Mouse (Mus musculus): Measurements from ENCODE around the gene Mctp1. TPM values are rescaled to one million over a fixed set of nuclear protein-coding genes. Genes with fewer than 3 reads are reported as not detected.
"Not testable (repeated sequence)": the region's sequence is repeated elsewhere in the genome, so short reads cannot be mapped to it uniquely, and the experiment has no call there.

Mctp1 gene
- polyA plus RNA-seq (2012; rRNA removed), result 16.2 and 19.2 TPM in 2 replicates

DNA sequence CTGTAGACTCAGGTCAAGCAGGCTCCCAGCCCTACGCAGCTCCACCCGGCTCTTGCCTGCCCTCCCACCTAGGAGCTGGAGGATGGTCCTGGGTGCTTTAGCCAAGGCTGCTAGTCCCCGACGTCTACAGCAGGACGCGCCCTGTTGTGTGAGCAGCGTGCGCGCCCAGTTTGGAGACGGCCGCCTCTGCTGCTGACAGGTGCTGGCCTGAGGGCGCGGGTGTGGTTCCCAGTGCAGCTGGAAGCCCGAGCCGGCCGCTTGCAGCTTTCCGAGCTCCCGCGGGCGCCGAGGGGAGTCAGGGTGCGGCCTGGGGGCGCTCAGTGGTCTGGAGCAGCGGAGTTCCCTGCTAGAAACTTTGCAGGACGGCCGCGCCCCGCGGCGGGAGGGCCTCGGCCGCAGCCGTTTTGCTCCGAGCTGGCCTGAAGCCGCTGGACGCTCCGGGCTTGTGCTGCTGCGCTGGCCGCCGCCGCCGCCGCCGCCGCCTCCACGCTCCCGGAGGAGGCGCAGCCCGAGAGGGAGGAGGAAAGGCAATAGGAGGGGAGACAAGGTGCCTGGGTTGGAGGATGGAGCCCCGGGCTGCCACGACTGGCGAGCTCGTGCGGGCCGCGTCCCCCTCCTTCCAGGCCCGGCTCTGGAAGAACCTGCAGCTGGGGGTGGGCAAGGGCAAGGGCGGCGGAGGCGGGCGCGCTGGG, at the start of gene Mctp1:
Mctp1 (plus strand) TSS at position 564 of the 692 bp plus-strand sequence.
- Histone ChIP-seq H3K27ac (ENCODE audit: insufficient read depth, low read length) (peak within 1 kb of the TSS; percentile 94), H3K4me3 (ENCODE audit: insufficient read depth, low read length) (peak within 1 kb of the TSS; percentile 88)

DNA sequence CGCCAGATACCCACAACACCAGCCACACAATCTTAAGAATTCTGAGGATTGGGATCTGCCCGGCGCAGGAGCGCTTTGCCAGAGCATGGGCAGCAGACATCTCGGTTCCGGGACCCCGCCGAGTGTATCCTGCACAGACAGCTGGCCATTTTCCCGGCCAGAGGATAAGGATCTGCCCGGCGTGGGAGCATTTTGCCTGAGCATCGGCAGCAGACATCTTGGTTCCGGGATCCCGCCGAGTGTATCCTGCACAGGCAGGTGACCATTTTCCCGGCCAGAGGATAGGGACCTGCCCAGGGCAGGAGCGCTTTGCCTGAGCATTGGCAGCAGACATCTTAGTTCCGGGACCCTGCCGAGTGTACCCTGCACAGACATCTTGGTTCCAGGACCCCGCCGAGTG, 38.4 kb upstream of the Mctp1 start:
- H3K4me1 ChIP-seq (ENCODE audit: control insufficient read depth, insufficient read depth, low read length); H3K27ac ChIP-seq (ENCODE audit: insufficient read depth, low read length); H3K4me3 ChIP-seq (ENCODE audit: insufficient read depth, low read length): not testable (repeated sequence)

More for the DNA sequence above, at the start of gene Mctp1:
- TF ChIP-seq CTCF (IDR thresholded peaks at IDR 0.05; ENCODE audit: extremely low read depth, insufficient read depth, low read length) (no peak), POLR2A (IDR thresholded peaks at IDR 0.05; ENCODE audit: extremely low read depth, insufficient read depth, low read length) (no peak)
- peaks cover 1% of the 10 kb centered on the region; the same call in 1 of the 2 replicates for H3K4me1 ChIP-seq (ENCODE audit: control insufficient read depth, insufficient read depth, low read length)

- no peak overlapping the region for H3K4me3 ChIP-seq (ENCODE audit: insufficient read depth, low read length)
- TF ChIP-seq POLR2A (IDR thresholded peaks at IDR 0.05; ENCODE audit: extremely low read depth, insufficient read depth, low read length) (no peak), CTCF (IDR thresholded peaks at IDR 0.05; ENCODE audit: extremely low read depth, insufficient read depth, low read length) (no peak)
- no peak overlapping the region for H3K27ac ChIP-seq (ENCODE audit: insufficient read depth, low read length)
- H3K4me1 ChIP-seq (ENCODE audit: control insufficient read depth, insufficient read depth, low read length), result no peaks in the 10 kb centered on the region
Measured at GRCm38 (mm10) chr13:76358720-76359119, 25.6 kb upstream of the Mctp1 start.

GRCm38 (mm10) chr13:76384664-76385435, 515 bp downstream of the Mctp1 start:
- Histone ChIP-seq H3K4me3 (ENCODE audit: insufficient read depth, low read length) (peak overlapping the region; percentile 88), H3K4me1 (ENCODE audit: control insufficient read depth, insufficient read depth, low read length) (peaks cover 1% of the 10 kb centered on the region; the same call in 1 of the 2 replicates), H3K27ac (ENCODE audit: insufficient read depth, low read length) (peak overlapping the region; percentile 94)
- peak; percentile 39 for TF ChIP-seq CTCF (IDR thresholded peaks at IDR 0.05; ENCODE audit: extremely low read depth, insufficient read depth, low read length)
- no peak for TF ChIP-seq POLR2A (IDR thresholded peaks at IDR 0.05; ENCODE audit: extremely low read depth, insufficient read depth, low read length)

- Histone ChIP-seq H3K4me1 (ENCODE audit: control insufficient read depth, insufficient read depth, low read length) (no peaks in the 10 kb centered on the region; the same call in 1 of the 2 replicates), H3K4me3 (ENCODE audit: insufficient read depth, low read length) (no peak overlapping the region), H3K27ac (ENCODE audit: insufficient read depth, low read length) (no peak overlapping the region)
- TF ChIP-seq CTCF (IDR thresholded peaks at IDR 0.05; ENCODE audit: extremely low read depth, insufficient read depth, low read length) (no peak), POLR2A (IDR thresholded peaks at IDR 0.05; ENCODE audit: extremely low read depth, insufficient read depth, low read length) (no peak)
Measured at GRCm38 (mm10) chr13:76388615-76389014, 4.3 kb downstream of the Mctp1 start.

- no peak overlapping the region for H3K27ac ChIP-seq (ENCODE audit: insufficient read depth, low read length)
- no peak overlapping the region for H3K4me3 ChIP-seq (ENCODE audit: insufficient read depth, low read length)
- H3K4me1 ChIP-seq (ENCODE audit: control insufficient read depth, insufficient read depth, low read length), result no peaks in the 10 kb centered on the region; the same call in 1 of the 2 replicates
- TF ChIP-seq POLR2A (IDR thresholded peaks at IDR 0.05; ENCODE audit: extremely low read depth, insufficient read depth, low read length), result no peak
- TF ChIP-seq CTCF (IDR thresholded peaks at IDR 0.05; ENCODE audit: extremely low read depth, insufficient read depth, low read length), result no peak
Measured at GRCm38 (mm10) chr13:76391920-76392319, 7.6 kb downstream of the Mctp1 start.

DNA sequence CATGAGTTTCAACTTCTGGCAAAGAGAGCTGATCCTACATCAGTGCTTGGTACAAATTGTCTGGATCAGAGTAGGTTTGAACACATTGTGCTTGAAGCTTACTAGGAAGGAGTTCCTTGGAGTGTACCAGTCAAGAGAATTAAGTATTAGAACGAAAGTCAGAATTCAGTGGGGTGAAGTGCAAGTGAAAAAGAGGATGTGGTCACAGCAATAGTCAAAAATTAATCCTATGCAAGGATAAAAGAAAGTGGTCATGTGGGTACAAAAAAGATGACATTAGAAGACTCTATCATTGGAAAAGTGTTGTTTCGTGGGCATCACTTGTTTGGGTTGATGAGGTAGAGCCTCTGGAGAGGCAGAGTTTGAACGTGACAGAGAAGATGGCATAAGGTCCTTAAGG, 8.8 kb downstream of the Mctp1 start:
- TF ChIP-seq POLR2A (IDR thresholded peaks at IDR 0.05; ENCODE audit: extremely low read depth, insufficient read depth, low read length) (no peak), CTCF (IDR thresholded peaks at IDR 0.05; ENCODE audit: extremely low read depth, insufficient read depth, low read length) (no peak)
- H3K27ac ChIP-seq (ENCODE audit: insufficient read depth, low read length), result no peak overlapping the region
- H3K4me3 ChIP-seq (ENCODE audit: insufficient read depth, low read length), result no peak overlapping the region
- no peaks in the 10 kb centered on the region; the same call in 1 of the 2 replicates for H3K4me1 ChIP-seq (ENCODE audit: control insufficient read depth, insufficient read depth, low read length)

GRCm38 (mm10) chr13:76395906-76396305, 11.6 kb downstream of the Mctp1 start:
- no peaks in the 10 kb centered on the region for H3K4me1 ChIP-seq (ENCODE audit: control insufficient read depth, insufficient read depth, low read length)
- TF ChIP-seq CTCF (IDR thresholded peaks at IDR 0.05; ENCODE audit: extremely low read depth, insufficient read depth, low read length), result no peak
- TF ChIP-seq POLR2A (IDR thresholded peaks at IDR 0.05; ENCODE audit: extremely low read depth, insufficient read depth, low read length), result no peak

GRCm38 (mm10) chr13:76409296-76409695, 25.0 kb downstream of the Mctp1 start:
- H3K4me1 ChIP-seq (ENCODE audit: control insufficient read depth, insufficient read depth, low read length), result no peaks in the 10 kb centered on the region
- H3K4me3 ChIP-seq (ENCODE audit: insufficient read depth, low read length), result no peak overlapping the region
- H3K27ac ChIP-seq (ENCODE audit: insufficient read depth, low read length), result no peak overlapping the region
- TF ChIP-seq POLR2A (IDR thresholded peaks at IDR 0.05; ENCODE audit: extremely low read depth, insufficient read depth, low read length), result no peak
- TF ChIP-seq CTCF (IDR thresholded peaks at IDR 0.05; ENCODE audit: extremely low read depth, insufficient read depth, low read length), result no peak

More at GRCm38 (mm10) chr13:76395906-76396305, 11.6 kb downstream of the Mctp1 start:
- H3K27ac ChIP-seq (ENCODE audit: insufficient read depth, low read length), result no peak overlapping the region
- no peak overlapping the region for H3K4me3 ChIP-seq (ENCODE audit: insufficient read depth, low read length)

DNA sequence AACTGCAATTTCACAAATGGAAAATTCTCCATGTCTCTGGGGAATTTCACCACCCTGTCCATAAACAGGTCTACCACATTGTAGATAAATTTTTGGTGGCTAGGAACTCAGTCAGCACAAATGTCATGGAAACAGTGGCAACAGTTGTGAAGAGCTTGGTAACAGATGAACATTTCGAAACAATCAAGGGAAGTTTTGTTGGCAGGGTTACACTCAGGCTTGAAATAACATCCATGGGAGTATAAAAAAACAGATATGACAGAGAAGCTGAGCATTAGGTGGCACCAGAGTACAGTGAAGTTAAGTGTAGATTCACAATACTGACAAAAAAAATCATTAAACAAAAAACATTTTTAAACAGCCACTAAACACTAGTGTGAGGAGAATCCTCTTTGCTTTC, 26.3 kb downstream of the Mctp1 start:
- no peaks in the 10 kb centered on the region for H3K4me1 ChIP-seq (ENCODE audit: control insufficient read depth, insufficient read depth, low read length)
- TF ChIP-seq CTCF (IDR thresholded peaks at IDR 0.05; ENCODE audit: extremely low read depth, insufficient read depth, low read length), result no peak
- TF ChIP-seq POLR2A (IDR thresholded peaks at IDR 0.05; ENCODE audit: extremely low read depth, insufficient read depth, low read length), result no peak
- no peak overlapping the region for H3K4me3 ChIP-seq (ENCODE audit: insufficient read depth, low read length)
- no peak overlapping the region for H3K27ac ChIP-seq (ENCODE audit: insufficient read depth, low read length)
